Mouse (Mus musculus): ENCODE data around the gene Atf5. TPM values are rescaled to one million over a fixed set of nuclear protein-coding genes. Genes with fewer than 3 reads are reported as not detected.
A peak's percentile ranks its signal among the peaks of the same experiment; 100 is the strongest.

Atf5 gene
- total and polyA plus RNA-seq, 3 experiments, result 13.4 to 82.3 (median 71.1) TPM

- TF ChIP-seq USF2 (conservative IDR thresholded peaks at IDR 0.05; ENCODE audit: low read depth, low read length) (no peak), MYC (IDR thresholded peaks at IDR 0.05; ENCODE audit: low read depth, low read length) (no peak), NELFE (IDR thresholded peaks at IDR 0.05; ENCODE audit: low read depth, low read length) (no peak), TBP (conservative IDR thresholded peaks at IDR 0.05; ENCODE audit: low read depth, low read length) (no peak), USF1 (IDR thresholded peaks at IDR 0.05; ENCODE audit: low read depth, low read length) (no peak), ZMIZ1 (IDR thresholded peaks at IDR 0.05; ENCODE audit: low read depth, low read length) (no peak), RAD21 (IDR thresholded peaks at IDR 0.05; ENCODE audit: low read depth, low read length) (no peak), GABPA (IDR thresholded peaks at IDR 0.05; ENCODE audit: insufficient replicate concordance, low read depth, low read length) (no peak), CHD1 (IDR thresholded peaks at IDR 0.05; ENCODE audit: low read depth, low read length) (no peak), MEF2A (IDR thresholded peaks at IDR 0.05; ENCODE audit: borderline replicate concordance, low read depth, low read length) (no peak), SIN3A (IDR thresholded peaks at IDR 0.05; ENCODE audit: low read length) (no peak), ELF1 (IDR thresholded peaks at IDR 0.05; ENCODE audit: low read depth, low read length) (no peak), BHLHE40 (IDR thresholded peaks at IDR 0.05; ENCODE audit: low read depth, low read length) (no peak), MAFK (IDR thresholded peaks at IDR 0.05; ENCODE audit: insufficient replicate concordance, low read length) (no peak), ZC3H11A (IDR thresholded peaks at IDR 0.05; ENCODE audit: low read depth, low read length) (no peak), CHD2 (IDR thresholded peaks at IDR 0.05; ENCODE audit: low read length) (no peak)
- no peak overlapping the region for H3K4me2 ChIP-seq (ENCODE audit: insufficient read depth, low read depth, poor library complexity, severe bottlenecking)
- no peak for DNase-seq (ENCODE audit: extremely low read depth)
- H3K79me2 ChIP-seq (replicated peaks; ENCODE audit: control insufficient read depth, extremely low read depth, insufficient read depth, poor library complexity, severe bottlenecking), result peaks cover 7% of the 10 kb centered on the region
- no peak overlapping the region for H3K9ac ChIP-seq (ENCODE audit: insufficient read depth, low read depth)
- H3K27ac ChIP-seq (ENCODE audit: insufficient read depth, low read depth), result no peak overlapping the region
- in situ Hi-C loops (cut with MboI; ENCODE audit: low pct_ligation_motif_present, low pct_unique_long_range_greater_than_20kb, low sequenced_read_pairs) (no loop called here), dilution Hi-C loops (cut with MboI; ENCODE audit: extremely low pct_ligation_motif_present, extremely low pct_unique_long_range_greater_than_20kb, low sequenced_read_pairs) (no loop called here)
- H3K4me1 ChIP-seq (ENCODE audit: control insufficient read depth in 1 of 2, insufficient read depth in 2 of 2), result peaks cover 24 to 55% of the 10 kb centered on the region in 2 experiments
- H3K9me3 ChIP-seq (replicated peaks; ENCODE audit: low read length), result peaks cover 8% of the 10 kb centered on the region
- H3K36me3 ChIP-seq (replicated peaks in 1 of 2; ENCODE audit: control insufficient read depth in 1 of 2, insufficient read depth in 1 of 2, low read length in 1 of 2), result peaks cover 69 to 73% of the 10 kb centered on the region in 2 experiments
- H3K4me3 ChIP-seq (replicated peaks in 1 of 3; ENCODE audit: low read depth in 2 of 3, low read length in 2 of 3, poor library complexity in 1 of 3), result no peak overlapping the region
- H3K27me3 ChIP-seq (replicated peaks), result no peaks in the 10 kb centered on the region
Observed at GRCm38 (mm10) chr7:44845006-44845405, 28.5 kb upstream of the Atf5 start.

GRCm38 (mm10) chr7:44841825-44842463 is 25.5 kb upstream of the Atf5 start:
- Histone ChIP-seq H3K9me3 (replicated peaks; ENCODE audit: low read length) (peaks cover 33% of the 10 kb centered on the region), H3K36me3 (replicated peaks in 1 of 2; ENCODE audit: control insufficient read depth in 1 of 2, insufficient read depth in 1 of 2, low read length in 1 of 2) (peaks cover 93 to 98% of the 10 kb centered on the region in 2 experiments), H3K4me2 (ENCODE audit: insufficient read depth, low read depth, poor library complexity, severe bottlenecking) (no peak overlapping the region), H3K4me1 (ENCODE audit: control insufficient read depth in 1 of 2, insufficient read depth in 2 of 2) (peaks cover 31 to 65% of the 10 kb centered on the region in 2 experiments), H3K79me2 (replicated peaks; ENCODE audit: control insufficient read depth, extremely low read depth, insufficient read depth, poor library complexity, severe bottlenecking) (no peaks in the 10 kb centered on the region), H3K9ac (ENCODE audit: insufficient read depth, low read depth) (no peak overlapping the region), H3K27ac (ENCODE audit: insufficient read depth, low read depth) (peak overlapping the region; percentile 68), H3K27me3 (replicated peaks) (no peaks in the 10 kb centered on the region), H3K4me3 (replicated peaks in 1 of 3; ENCODE audit: low read depth in 2 of 3, low read length in 2 of 3, poor library complexity in 1 of 3) (peak overlapping the region in 1 of 3 experiments; percentile 14)
- DNase-seq (ENCODE audit: extremely low read depth), result no peak
- dilution Hi-C loops (cut with MboI; ENCODE audit: extremely low pct_ligation_motif_present, extremely low pct_unique_long_range_greater_than_20kb, low sequenced_read_pairs) (no loop called here), in situ Hi-C loops (cut with MboI; ENCODE audit: low pct_ligation_motif_present, low pct_unique_long_range_greater_than_20kb, low sequenced_read_pairs) (no loop called here)
- TF ChIP-seq ZC3H11A (IDR thresholded peaks at IDR 0.05; ENCODE audit: low read depth, low read length) (no peak), UBTF (IDR thresholded peaks at IDR 0.05; ENCODE audit: low read depth, low read length) (no peak), CHD1 (IDR thresholded peaks at IDR 0.05; ENCODE audit: low read depth, low read length) (no peak), PAX5 (IDR thresholded peaks at IDR 0.05; ENCODE audit: low read length) (no peak), MXI1 (IDR thresholded peaks at IDR 0.05; ENCODE audit: low read depth, low read length) (no peak), SIN3A (IDR thresholded peaks at IDR 0.05; ENCODE audit: low read length) (peak; percentile 51; the same call in 1 of the 2 replicates), ZKSCAN1 (IDR thresholded peaks at IDR 0.05; ENCODE audit: borderline replicate concordance, low read depth, low read length) (no peak), NRF1 (IDR thresholded peaks at IDR 0.05; ENCODE audit: low read depth, low read length) (no peak), ETS1 (conservative IDR thresholded peaks at IDR 0.05; ENCODE audit: low read depth, low read length) (peak; percentile 27; the same call in 1 of the 2 replicates), EP300 (IDR thresholded peaks at IDR 0.05; ENCODE audit: low read length) (peak; percentile 59), IRF4 (IDR thresholded peaks at IDR 0.05; ENCODE audit: low read depth, low read length) (0 out of 2 replicates have a peak, but pooled peaks have one; percentile 25), SMC3 (IDR thresholded peaks at IDR 0.05; ENCODE audit: low read depth, low read length) (no peak), TBP (conservative IDR thresholded peaks at IDR 0.05; ENCODE audit: low read depth, low read length) (no peak), JUN (IDR thresholded peaks at IDR 0.05; ENCODE audit: insufficient read depth, low read depth, low read length) (no peak), MAZ (IDR thresholded peaks at IDR 0.05; ENCODE audit: low read depth, low read length) (no peak), CTCF (conservative IDR thresholded peaks at IDR 0.05 in 1 of 2, IDR thresholded peaks at IDR 0.05 in 1 of 2; ENCODE audit: low read depth in 2 of 2, low read length in 2 of 2) (no peak), HCFC1 (IDR thresholded peaks at IDR 0.05; ENCODE audit: low read depth, low read length) (no peak), ZNF384 (IDR thresholded peaks at IDR 0.05; ENCODE audit: low read depth, low read length) (no peak), POLR2AphosphoS2 (IDR thresholded peaks at IDR 0.05; ENCODE audit: low read depth, low read length) (no peak), USF2 (conservative IDR thresholded peaks at IDR 0.05; ENCODE audit: low read depth, low read length) (no peak), MYC (IDR thresholded peaks at IDR 0.05; ENCODE audit: low read depth, low read length) (no peak)

Measured in CH12.LX (cell line).